Mouse (Mus musculus): ENCODE measurements around the gene Scd4.

GRCm38 (mm10) chr19:44358700-44359099 is 25.8 kb downstream of the Scd4 start:
- TF ChIP-seq GATA1 (IDR thresholded peaks at IDR 0.05; ENCODE audit: borderline replicate concordance, low read length) (no peak), FLI1 (IDR thresholded peaks at IDR 0.05; ENCODE audit: low read length) (no peak)

Measured in megakaryocyte, embryonic 14.5 days (primary cell).